Mouse (Mus musculus): ENCODE data around the gene Acy3.

GRCm38 (mm10) chr19:3980917-3981316 is 5.5 kb upstream of the Acy3 start:
- TF ChIP-seq CTCF (IDR thresholded peaks at IDR 0.05; ENCODE audit: low read depth) (no peak), EP300 (optimal IDR thresholded peaks at IDR 0.05) (no peak)

Data from stomach, postnatal 0 days (tissue).